Mouse (Mus musculus) lung, postnatal 14 days (tissue): Measurements from ENCODE around the gene Iqcg.

Experiments
- DNase-seq: peaks from one replicate; pipeline ENCODE4 v3.0.0; 2021

Iqcg gene

GRCm38 (mm10) chr16:33048686-33049085 lies 7.3 kb downstream of the Iqcg start:
- DNase-seq = no peak

- DNase-seq = no peak
These were observed 8.0 kb downstream of the Iqcg start for GRCm38 (mm10) chr16:33048004-33048403.

DNA sequence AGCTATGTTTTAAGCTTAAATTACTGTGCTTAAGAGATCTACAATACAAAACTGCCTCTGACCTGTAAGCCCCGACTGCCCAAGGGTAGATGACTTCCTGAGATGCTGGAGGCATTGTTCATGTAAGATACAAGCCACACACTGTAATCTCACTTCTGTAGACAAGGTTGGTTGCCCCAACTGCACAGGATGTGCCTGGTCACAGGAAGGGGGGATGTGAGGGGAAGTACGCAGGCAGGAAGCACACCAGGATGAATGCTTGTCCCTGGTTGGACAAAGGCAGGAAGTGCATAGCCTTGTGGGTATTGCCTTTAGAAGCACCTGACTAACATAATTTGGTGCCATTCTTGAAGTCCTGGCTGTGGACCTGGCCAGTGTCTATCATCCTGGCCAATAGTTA lies 12.8 kb downstream of the Iqcg start:
- no peak for DNase-seq

- no peak for DNase-seq
These were observed 13.3 kb downstream of the Iqcg start for GRCm38 (mm10) chr16:33042682-33043081.

- peak; percentile 33 for DNase-seq
These were observed 20.0 kb downstream of the Iqcg start for GRCm38 (mm10) chr16:33036006-33036405.

GRCm38 (mm10) chr16:33026357-33026756 lies 29.7 kb downstream of the Iqcg start:
- DNase-seq = no peak

DNA sequence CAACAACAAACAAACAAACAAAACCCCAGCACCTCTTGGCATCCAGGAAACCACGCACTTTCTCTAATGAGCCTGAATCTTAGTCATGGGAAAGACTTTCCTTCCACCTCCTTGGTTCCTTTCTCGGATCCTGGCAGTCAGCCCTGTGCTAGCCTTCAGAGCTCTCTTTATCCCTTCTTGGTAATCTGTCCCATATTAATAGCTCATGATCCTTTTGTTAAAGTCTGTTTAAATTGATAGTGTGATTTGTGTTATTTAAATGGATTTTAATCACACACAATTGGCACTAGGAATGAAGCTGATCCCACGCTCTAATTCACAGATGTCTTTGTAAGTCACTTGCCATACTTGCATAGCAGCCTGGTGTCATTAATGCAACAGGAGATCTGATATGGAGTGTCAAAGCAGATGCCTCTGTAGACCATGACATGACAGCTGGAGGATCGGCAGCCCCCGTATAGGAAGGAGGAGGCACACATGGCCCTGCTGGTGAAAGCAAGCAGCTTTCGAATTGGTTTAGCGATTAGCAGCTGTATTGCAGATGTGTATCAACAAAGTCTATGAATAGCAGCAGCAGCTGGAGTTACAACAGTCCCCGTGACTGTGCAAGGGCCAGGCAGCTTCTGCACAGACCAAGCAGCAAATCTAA lies 31.4 kb downstream of the Iqcg start:
- no peak for DNase-seq

DNA sequence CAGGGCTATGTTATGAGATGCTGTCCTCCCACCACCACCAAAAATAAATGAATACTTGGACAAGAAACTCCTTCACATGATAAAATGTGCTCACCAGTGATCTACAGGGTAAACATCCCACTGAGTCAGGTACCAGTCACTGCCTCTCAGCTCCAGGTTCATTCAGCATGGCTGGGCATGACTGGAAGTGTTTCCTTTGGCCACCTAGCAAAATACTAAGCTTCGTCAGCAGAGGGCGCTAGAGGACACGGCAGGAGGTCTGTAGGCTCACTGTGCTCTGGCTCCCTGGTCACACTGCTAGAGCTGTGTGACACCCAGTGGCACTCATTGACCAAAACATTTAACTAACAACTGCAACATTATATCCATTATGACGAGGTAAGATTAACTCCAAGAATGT lies 32.3 kb downstream of the Iqcg start:
- DNase-seq = peak; percentile 94

GRCm38 (mm10) chr16:33021381-33021780 lies 34.6 kb downstream of the Iqcg start:
- DNase-seq = peak; percentile 52

DNA sequence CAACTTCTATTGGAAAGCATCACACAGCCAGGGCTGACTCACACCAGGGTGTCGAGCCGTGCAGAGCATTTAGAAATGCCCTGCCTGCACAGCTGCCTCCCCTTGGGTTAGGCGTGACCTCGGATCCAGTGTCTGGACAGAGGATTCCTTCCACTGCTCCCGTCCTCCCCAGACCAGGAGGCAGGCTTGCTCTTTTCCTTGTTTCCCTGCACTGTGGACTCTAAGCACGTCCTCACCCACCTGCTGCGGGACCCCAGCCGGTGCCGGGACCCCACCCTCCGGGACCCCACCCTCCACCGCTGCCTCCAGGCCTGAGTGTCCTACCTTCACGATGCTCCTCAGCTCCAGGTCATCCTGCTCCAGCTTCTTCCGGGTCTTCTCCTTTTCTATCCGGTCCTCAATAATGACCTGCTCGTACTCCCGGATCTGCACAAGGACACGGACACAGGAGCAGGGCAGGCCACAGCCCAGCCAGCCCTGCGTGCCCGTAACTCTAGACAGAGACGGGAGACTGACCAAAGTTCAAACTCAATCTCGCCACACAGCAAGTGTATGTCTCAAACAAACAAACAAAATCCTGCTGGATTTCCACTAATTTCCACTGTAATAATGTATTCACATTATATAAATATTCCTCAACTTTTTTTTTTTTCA lies 36.8 kb downstream of the Iqcg start:
- DNase-seq = no peak

- DNase-seq = no peak
These were observed 38.2 kb downstream of the Iqcg start for GRCm38 (mm10) chr16:33017677-33018349.

- no peak for DNase-seq
These were observed 40.0 kb downstream of the Iqcg start for GRCm38 (mm10) chr16:33015986-33016385.

GRCm38 (mm10) chr16:33015396-33015907 lies 40.6 kb downstream of the Iqcg start:
- no peak for DNase-seq

DNA sequence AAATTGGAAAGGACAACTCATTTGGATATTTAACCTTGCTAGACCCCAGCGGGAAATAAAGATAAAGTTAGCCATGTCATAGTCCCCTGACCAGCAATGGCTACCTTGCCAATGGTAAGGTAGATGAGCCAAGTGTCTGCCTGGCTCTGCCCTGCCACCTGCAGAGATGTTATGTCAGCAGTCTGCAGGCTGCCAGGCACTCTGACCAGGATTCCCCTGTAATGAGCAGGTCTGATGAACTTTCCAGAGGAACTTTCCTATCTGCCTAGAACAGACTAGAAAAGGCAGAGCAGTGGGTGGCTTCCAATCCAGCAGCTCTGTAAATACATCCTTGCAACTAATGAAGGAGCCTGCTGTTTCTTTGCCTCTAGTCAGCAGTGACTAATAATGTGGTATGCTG lies 41.1 kb downstream of the Iqcg start:
- no peak for DNase-seq

- DNase-seq = no peak
These were observed 42.2 kb downstream of the Iqcg start for GRCm38 (mm10) chr16:33013801-33014200.

- no peak for DNase-seq
These were observed 45.9 kb downstream of the Iqcg start for GRCm38 (mm10) chr16:33010166-33010565.

- no peak for DNase-seq
These were observed 48.6 kb downstream of the Iqcg start for GRCm38 (mm10) chr16:33007436-33007835.

GRCm38 (mm10) chr16:33006888-33007287 lies 49.1 kb downstream of the Iqcg start:
- no peak for DNase-seq

GRCm38 (mm10) chr16:33005216-33005615 lies 50.8 kb downstream of the Iqcg start:
- DNase-seq = peak; percentile 59

- DNase-seq = no peak
These were observed 63.9 kb downstream of the Iqcg start for GRCm38 (mm10) chr16:32992158-32992557.

DNA sequence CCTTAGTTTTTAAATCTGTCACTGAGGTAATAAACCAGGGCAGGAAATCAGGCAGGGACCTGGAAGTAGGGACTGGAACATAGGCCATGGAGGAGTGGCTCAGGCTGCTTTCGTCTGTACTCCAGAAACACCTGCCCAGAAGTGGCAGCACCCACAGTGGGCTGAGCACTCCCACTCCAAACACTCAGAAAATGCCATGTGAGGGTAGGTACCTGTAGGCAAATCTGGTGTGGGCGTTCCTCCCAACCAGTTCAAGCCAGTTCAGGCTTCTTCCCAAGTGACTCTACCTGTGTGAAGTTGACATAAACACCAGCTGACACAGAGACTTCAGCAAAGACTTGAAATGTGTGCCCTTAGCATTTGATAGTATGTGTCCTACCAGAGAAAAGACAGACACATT lies 71.4 kb downstream of the Iqcg start:
- DNase-seq = peak; percentile 9

GRCm38 (mm10) chr16:32981405-32981804 lies 74.6 kb downstream of the Iqcg start:
- DNase-seq = no peak

GRCm38 (mm10) chr16:32980227-32980626 lies 75.8 kb downstream of the Iqcg start:
- DNase-seq = no peak

DNA sequence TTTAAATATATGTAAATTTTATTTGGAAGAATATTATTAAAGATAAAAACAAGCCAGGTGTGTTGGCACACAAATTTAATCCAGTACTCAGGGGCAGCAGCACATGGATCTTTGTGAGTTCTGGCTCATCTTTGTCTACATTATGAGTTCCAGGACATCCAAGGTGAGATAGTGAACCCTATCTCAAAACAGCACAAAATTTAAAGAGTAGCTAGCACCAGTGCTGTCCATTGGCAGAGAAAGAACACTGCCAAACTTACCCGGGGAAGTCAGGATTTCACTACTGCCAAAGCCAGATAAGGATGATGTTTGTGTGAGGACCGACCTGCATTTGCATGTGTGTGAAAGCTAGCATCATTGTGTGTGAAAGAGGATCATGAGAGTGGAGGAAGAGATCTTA lies 83.0 kb downstream of the Iqcg start:
- DNase-seq = no peak
